In genomic region chr8:61448100-61448499, GRCm38 (mm10) we compare ENCODE assay signal across 16 mouse cellular contexts.
"Had no signal": no experiment of that assay in that cellular context is flagged by ENCODE, and none has a peak within 500 bp of the region (broad histone marks: within the 10 kb centered on the region; RNA-seq: fewer than 3 reads in every experiment).

No protein-coding gene starts in this region.

- H3K36me3 ChIP-seq: liver, embryonic 13.5 days; liver, embryonic 15.5 days; midbrain, embryonic 13.5 days; midbrain, embryonic 15.5 days; neural tube, embryonic 12.5 days had no signal

- H3K9ac ChIP-seq: liver, embryonic 13.5 days; liver, embryonic 15.5 days; liver, postnatal 0 days; midbrain, embryonic 13.5 days; midbrain, embryonic 15.5 days; neural tube, embryonic 12.5 days had no signal

- H3K9me3 ChIP-seq: liver, embryonic 13.5 days; liver, embryonic 15.5 days; midbrain, embryonic 13.5 days; midbrain, embryonic 15.5 days; neural tube, embryonic 12.5 days had no signal

- H3K4me2 ChIP-seq: liver, embryonic 11.5 days; liver, embryonic 13.5 days; liver, embryonic 15.5 days; midbrain, embryonic 11.5 days; midbrain, embryonic 13.5 days; midbrain, embryonic 15.5 days; neural tube, embryonic 12.5 days had no signal

- H3K27ac ChIP-seq: liver, embryonic 13.5 days; liver, embryonic 15.5 days; macrophage; midbrain, embryonic 15.5 days; neural tube, embryonic 12.5 days had no signal

- H3K4me1 ChIP-seq: liver, embryonic 13.5 days; liver, embryonic 15.5 days had no signal

- DNase-seq: liver; liver, embryonic 13.5 days; liver, postnatal 0 days; lung, adult 2 months; right cerebral cortex, postnatal 14 days; thymus, adult 2 months; thymus, postnatal 25 days; thymus, postnatal 4 days had no signal

- H3K4me3 ChIP-seq: liver, embryonic 13.5 days; liver, embryonic 15.5 days; megakaryocyte, embryonic 14.5 days; midbrain, embryonic 13.5 days; midbrain, embryonic 15.5 days; neural tube, embryonic 12.5 days had no signal

- H3K27me3 ChIP-seq: liver, embryonic 13.5 days; liver, embryonic 15.5 days; megakaryocyte, embryonic 14.5 days; midbrain, embryonic 13.5 days; midbrain, embryonic 15.5 days; neural tube, embryonic 12.5 days had no signal

- ATAC-seq: liver, postnatal 0 days; midbrain, embryonic 13.5 days; midbrain, embryonic 15.5 days had no signal
